In genomic region chr7:133122379-133123243, GRCm38 (mm10) we compare ENCODE assay signal across 8 mouse cellular contexts. TPM values are rescaled to one million over a fixed set of nuclear protein-coding genes. Genes with fewer than 3 reads are reported as not detected.
DNase-seq lines count a peak whose midpoint lies in the region; ATAC-seq and TF ChIP-seq lines count a peak whose summit lies in the region.

No protein-coding gene starts in this region.

- H3K9me3 ChIP-seq in E14TG2a.4 (ENCODE audit: low read length) = no peaks in the 10 kb centered on the region
- H3K9me3 ChIP-seq in embryonic facial prominence, embryonic 14.5 days (ENCODE audit: control insufficient read depth, low read length) = no peaks in the 10 kb centered on the region
- H3K9me3 ChIP-seq in heart, postnatal 0 days (replicated peaks; ENCODE audit: control insufficient read depth, low read length) = no peaks in the 10 kb centered on the region

- peak; percentile 15; the same call in 1 of the 2 replicates for ATAC-seq in embryonic facial prominence, embryonic 14.5 days (ENCODE audit: low read depth)
- ATAC-seq in heart, postnatal 0 days (ENCODE audit: insufficient read depth, low read depth) = no peak; the same call in 1 of the 2 replicates

- H3K27ac ChIP-seq in embryonic facial prominence, embryonic 14.5 days (replicated peaks; ENCODE audit: low read depth, low read length) = peak overlapping the region; percentile 97
- peak overlapping the region; percentile 97 for H3K27ac ChIP-seq in heart, postnatal 0 days (ENCODE audit: low read depth)

- peaks cover 24% of the 10 kb centered on the region for H3K36me3 ChIP-seq in E14TG2a.4 (ENCODE audit: insufficient read depth, low read length)
- no peaks in the 10 kb centered on the region for H3K36me3 ChIP-seq in embryonic facial prominence, embryonic 14.5 days (ENCODE audit: control insufficient read depth, insufficient read depth, low read length)
- no peaks in the 10 kb centered on the region for H3K36me3 ChIP-seq in heart, postnatal 0 days (replicated peaks; ENCODE audit: control insufficient read depth, insufficient read depth, low read length)

- H3K9ac ChIP-seq in embryonic facial prominence, embryonic 14.5 days (ENCODE audit: low read depth, low read length) = peak overlapping the region; percentile 95
- H3K9ac ChIP-seq in heart, postnatal 0 days (replicated peaks; ENCODE audit: low read depth, low read length) = peak overlapping the region; percentile 97

- WGBS in embryonic facial prominence, embryonic 14.5 days = 0% methylated on average over 26 of the region's 102 CpGs
- under 1% methylated on average over 74 of the region's 102 CpGs for WGBS in heart, postnatal 0 days

- peaks cover 57% of the 10 kb centered on the region for H3K4me1 ChIP-seq in E14TG2a.4 (replicated peaks; ENCODE audit: low read depth, low read length)
- peaks cover 22% of the 10 kb centered on the region for H3K4me1 ChIP-seq in embryonic facial prominence, embryonic 14.5 days (ENCODE audit: control insufficient read depth, insufficient read depth, low read length)
- H3K4me1 ChIP-seq in heart, postnatal 0 days (ENCODE audit: control insufficient read depth, insufficient read depth) = peaks cover 28% of the 10 kb centered on the region

- H3K27me3 ChIP-seq in E14TG2a.4 (ENCODE audit: insufficient read depth, low read length) = peaks cover 21% of the 10 kb centered on the region
- H3K27me3 ChIP-seq in embryonic facial prominence, embryonic 14.5 days (replicated peaks; ENCODE audit: control insufficient read depth, insufficient read depth, low read length) = no peaks in the 10 kb centered on the region; the same call in 1 of the 2 replicates
- no peaks in the 10 kb centered on the region for H3K27me3 ChIP-seq in heart, postnatal 0 days (ENCODE audit: control insufficient read depth, insufficient read depth, low read length)

- H3K4me2 ChIP-seq in embryonic facial prominence, embryonic 14.5 days (ENCODE audit: low read depth, low read length) = peak overlapping the region; percentile 95
- peak overlapping the region; percentile 68 for H3K4me2 ChIP-seq in heart, postnatal 0 days (ENCODE audit: low read depth, low read length)

- peak overlapping the region; percentile 96 for H3K4me3 ChIP-seq in E14TG2a.4 (replicated peaks; ENCODE audit: low read length)
- peak overlapping the region; percentile 93 for H3K4me3 ChIP-seq in embryonic facial prominence, embryonic 14.5 days (ENCODE audit: low read depth, low read length)
- peak overlapping the region; percentile 93 for H3K4me3 ChIP-seq in heart, postnatal 0 days (ENCODE audit: low read depth, low read length)

- TF ChIP-seq EP300 in heart, postnatal 0 days (IDR thresholded peaks at IDR 0.05; ENCODE audit: low read depth) = no peak

- DNase-seq in adipocyte (ENCODE audit: low spot score) = peak; percentile 60
- peak; percentile 46 for DNase-seq in embryonic facial prominence, embryonic 14.5 days (ENCODE audit: low spot score)
- DNase-seq in heart, postnatal 0 days (ENCODE audit: low spot score) = peak; percentile 23
- DNase-seq in kidney, postnatal 4 days = peak; percentile 68 to 79
- peak; percentile 69 for DNase-seq in lung, postnatal 10 days
- peak; percentile 53 for DNase-seq in right cerebral cortex, postnatal 25 days
- DNase-seq in thymus, postnatal 36 days = no peak

- no peak for TF ChIP-seq CTCF in E14TG2a.4 (conservative IDR thresholded peaks at IDR 0.05; ENCODE audit: low read length)
- TF ChIP-seq CTCF in heart, postnatal 0 days (IDR thresholded peaks at IDR 0.05; ENCODE audit: low read depth) = no peak

RNA-seq across cellular contexts. Expression of gene Fgfr2, which starts 0.5 kb away (rescaled TPM):
- 106 and 119 TPM in 2 replicates for polyA plus RNA-seq in embryonic facial prominence, embryonic 14.5 days (2014; fragmentation: Nextera tagmentation; extraction: Ambion mirVana)
- total RNA-seq in heart, postnatal 0 days (2014; rRNA removed; ENCODE audit: low replicate concordance) = 10.0 and 11.5 TPM in 2 replicates
- 3.8 TPM in 2 replicates for polyA plus RNA-seq in heart, postnatal 0 days (2015; fragmentation: Nextera tagmentation; extraction: Ambion mirVana)

RNA-seq across cellular contexts. Expression of gene Ctbp2, which starts 1.5 kb away (rescaled TPM):
- 63.0 and 69.5 TPM in 2 replicates for polyA plus RNA-seq in embryonic facial prominence, embryonic 14.5 days (2014; fragmentation: Nextera tagmentation; extraction: Ambion mirVana)
- total RNA-seq in heart, postnatal 0 days (2014; rRNA removed; ENCODE audit: low replicate concordance) = 66.6 and 71.3 TPM in 2 replicates
- 27.0 and 27.9 TPM in 2 replicates for polyA plus RNA-seq in heart, postnatal 0 days (2015; fragmentation: Nextera tagmentation; extraction: Ambion mirVana)

Comparison
In these comparisons a context has a peak if more than half of its experiments do, and no peak if none do; other contexts are left out.
1. DNase-seq: peak in adipocyte (single experiment), embryonic facial prominence, embryonic 14.5 days (single experiment), heart, postnatal 0 days (single experiment), kidney, postnatal 4 days (2 of 2), lung, postnatal 10 days (single experiment) and right cerebral cortex, postnatal 25 days (single experiment); none in thymus, postnatal 36 days (0 of 2).
2. RNA of gene Fgfr2, which starts 0.5 kb away (polyA plus RNA-seq): 106 to 119 TPM in embryonic facial prominence, embryonic 14.5 days; 3.8 TPM in heart, postnatal 0 days; every median in the first group is over 10 times any median in the second.
3. Peak in every context shown above with its lines, with median percentiles within 50 percentile points of each other: H3K4me3 ChIP-seq.